ENCODE assay signal across 21 mouse cellular contexts in genomic region chr12:106128944-106129724, GRCm38 (mm10).
A peak's percentile ranks its signal among the peaks of the same experiment; 100 is the strongest.
DNase-seq lines count a peak whose midpoint lies in the region; ATAC-seq lines count a peak whose summit lies in the region.
"Had no signal": no experiment of that assay in that cellular context is flagged by ENCODE, and none has a peak within 500 bp of the region (broad histone marks: within the 10 kb centered on the region; RNA-seq: fewer than 3 reads in every experiment).

No protein-coding gene starts in this region.

- H3K27ac ChIP-seq in hindbrain, embryonic 13.5 days: peak overlapping the region; percentile 89
- no peak overlapping the region for H3K27ac ChIP-seq in hindbrain, embryonic 11.5 days (ENCODE audit: low read depth, low read length)
- peak overlapping the region; percentile 85 for H3K27ac ChIP-seq in hindbrain, embryonic 14.5 days
- H3K27ac ChIP-seq in neural tube, embryonic 12.5 days: peak overlapping the region; percentile 32; the same call in 1 of the 2 replicates
- H3K27ac ChIP-seq in liver, embryonic 11.5 days (ENCODE audit: low read depth, low read length): no peak overlapping the region
- H3K27ac ChIP-seq: left cerebral cortex, adult 2 months; limb, embryonic 10.5 days had no signal

- no peak for DNase-seq in hindbrain, embryonic 11.5 days (ENCODE audit: low spot score)
- DNase-seq in brain, embryonic 18.5 days (ENCODE audit: low read depth, low spot score): peak; percentile 54
- peak; percentile 58 for DNase-seq in hindbrain, embryonic 14.5 days (ENCODE audit: low spot score)
- no peak for DNase-seq in liver, embryonic 11.5 days (ENCODE audit: low spot score)
- no peak for DNase-seq in right cerebral cortex, postnatal 25 days
- DNase-seq: adrenal gland, postnatal 25 days; cerebellum, adult 2 months; heart, postnatal 14 days; kidney, adult 9 months; kidney, postnatal 25 days; lung, adult 18-20 months; lung, postnatal 14 days; thymus, adult 2 months had no signal

- no peaks in the 10 kb centered on the region for H3K27me3 ChIP-seq in hindbrain, embryonic 13.5 days
- H3K27me3 ChIP-seq in hindbrain, embryonic 11.5 days (ENCODE audit: control insufficient read depth, insufficient read depth, low read length): no peaks in the 10 kb centered on the region
- H3K27me3 ChIP-seq in hindbrain, embryonic 14.5 days (ENCODE audit: control insufficient read depth, insufficient read depth, low read length): no peaks in the 10 kb centered on the region
- H3K27me3 ChIP-seq in neural tube, embryonic 12.5 days (replicated peaks): no peaks in the 10 kb centered on the region
- no peaks in the 10 kb centered on the region for H3K27me3 ChIP-seq in liver, embryonic 11.5 days (replicated peaks; ENCODE audit: control insufficient read depth, insufficient read depth, low read length)
- H3K27me3 ChIP-seq: CH12.LX; heart, embryonic 12.5 days; midbrain, embryonic 12.5 days had no signal

- WGBS in hindbrain, embryonic 13.5 days: 52% methylated on average over 23 of the region's 23 CpGs
- 91% methylated on average over 23 of the region's 23 CpGs for WGBS in hindbrain, embryonic 11.5 days
- 54% methylated on average over 23 of the region's 23 CpGs for WGBS in hindbrain, embryonic 14.5 days
- 81% methylated on average over 23 of the region's 23 CpGs for WGBS in neural tube, embryonic 12.5 days
- WGBS in liver, embryonic 11.5 days: 89% methylated on average over 23 of the region's 23 CpGs

- H3K4me2 ChIP-seq in hindbrain, embryonic 13.5 days: no peak overlapping the region
- H3K4me2 ChIP-seq in hindbrain, embryonic 11.5 days (replicated peaks; ENCODE audit: low read depth, low read length): no peak overlapping the region
- no peak overlapping the region for H3K4me2 ChIP-seq in hindbrain, embryonic 14.5 days (replicated peaks)
- H3K4me2 ChIP-seq in neural tube, embryonic 12.5 days (replicated peaks): no peak overlapping the region
- no peak overlapping the region for H3K4me2 ChIP-seq in liver, embryonic 11.5 days
- H3K4me2 ChIP-seq: heart, embryonic 12.5 days; midbrain, embryonic 12.5 days had no signal

- H3K4me1 ChIP-seq in hindbrain, embryonic 13.5 days (replicated peaks): peaks cover 32% of the 10 kb centered on the region
- no peaks in the 10 kb centered on the region for H3K4me1 ChIP-seq in hindbrain, embryonic 11.5 days (replicated peaks; ENCODE audit: control insufficient read depth, insufficient read depth, low read length)
- H3K4me1 ChIP-seq in hindbrain, embryonic 14.5 days (replicated peaks; ENCODE audit: control insufficient read depth, insufficient read depth, low read length): peaks cover 23% of the 10 kb centered on the region
- H3K4me1 ChIP-seq in neural tube, embryonic 12.5 days: peaks cover 8% of the 10 kb centered on the region; the same call in 1 of the 2 replicates
- no peaks in the 10 kb centered on the region for H3K4me1 ChIP-seq in liver, embryonic 11.5 days (replicated peaks; ENCODE audit: control insufficient read depth, insufficient read depth, low read length)
- H3K4me1 ChIP-seq: midbrain, embryonic 12.5 days had no signal

- ATAC-seq in hindbrain, embryonic 13.5 days (ENCODE audit: low FRiP score): peak; percentile 79
- ATAC-seq in hindbrain, embryonic 11.5 days (ENCODE audit: low FRiP score): no peak
- ATAC-seq in hindbrain, embryonic 14.5 days (ENCODE audit: low FRiP score): peak; percentile 61
- ATAC-seq in neural tube, embryonic 12.5 days (ENCODE audit: low FRiP score, low read depth): peak; percentile 75
- no peak for ATAC-seq in liver, embryonic 11.5 days (replicated peaks; ENCODE audit: low FRiP score)
- ATAC-seq: inflammation-experienced regulatory T-cells, adult 6 months had no signal

- no peak overlapping the region for H3K9ac ChIP-seq in hindbrain, embryonic 13.5 days
- no peak overlapping the region for H3K9ac ChIP-seq in hindbrain, embryonic 11.5 days (ENCODE audit: low read depth, low read length)
- H3K9ac ChIP-seq in hindbrain, embryonic 14.5 days: no peak overlapping the region
- H3K9ac ChIP-seq in neural tube, embryonic 12.5 days: no peak overlapping the region
- no peak overlapping the region for H3K9ac ChIP-seq in liver, embryonic 11.5 days (ENCODE audit: low read depth, low read length)
- H3K9ac ChIP-seq: heart, embryonic 12.5 days; midbrain, embryonic 12.5 days had no signal

- no peak overlapping the region for H3K4me3 ChIP-seq in hindbrain, embryonic 13.5 days
- H3K4me3 ChIP-seq in hindbrain, embryonic 11.5 days (ENCODE audit: low read depth, low read length): no peak overlapping the region
- H3K4me3 ChIP-seq in hindbrain, embryonic 14.5 days (replicated peaks; ENCODE audit: low read length): no peak overlapping the region
- H3K4me3 ChIP-seq in neural tube, embryonic 12.5 days: no peak overlapping the region
- no peak overlapping the region for H3K4me3 ChIP-seq in liver, embryonic 11.5 days (ENCODE audit: low read depth, low read length)
- H3K4me3 ChIP-seq: heart, embryonic 12.5 days; left cerebral cortex, adult 2 months; limb, embryonic 10.5 days; midbrain, embryonic 12.5 days had no signal

- no peaks in the 10 kb centered on the region for H3K9me3 ChIP-seq in hindbrain, embryonic 13.5 days
- no peaks in the 10 kb centered on the region for H3K9me3 ChIP-seq in hindbrain, embryonic 11.5 days (ENCODE audit: control insufficient read depth, low read length)
- no peaks in the 10 kb centered on the region for H3K9me3 ChIP-seq in hindbrain, embryonic 14.5 days (ENCODE audit: control insufficient read depth, low read length)
- 0 out of 2 replicates have a peak, but pooled peaks cover 3% of the 10 kb centered on the region for H3K9me3 ChIP-seq in neural tube, embryonic 12.5 days
- 0 out of 2 replicates have a peak, but pooled peaks cover 2% of the 10 kb centered on the region for H3K9me3 ChIP-seq in liver, embryonic 11.5 days (ENCODE audit: control insufficient read depth, low read length)
- H3K9me3 ChIP-seq: limb, embryonic 10.5 days; midbrain, embryonic 12.5 days had no signal

- H3K36me3 ChIP-seq in hindbrain, embryonic 13.5 days: no peaks in the 10 kb centered on the region
- no peaks in the 10 kb centered on the region for H3K36me3 ChIP-seq in hindbrain, embryonic 11.5 days (ENCODE audit: control insufficient read depth, insufficient read depth, low read length)
- no peaks in the 10 kb centered on the region for H3K36me3 ChIP-seq in hindbrain, embryonic 14.5 days (replicated peaks; ENCODE audit: control insufficient read depth, insufficient read depth)
- H3K36me3 ChIP-seq in neural tube, embryonic 12.5 days: no peaks in the 10 kb centered on the region
- no peaks in the 10 kb centered on the region for H3K36me3 ChIP-seq in liver, embryonic 11.5 days (ENCODE audit: control insufficient read depth, insufficient read depth, low read length)
- H3K36me3 ChIP-seq: heart, embryonic 12.5 days; limb, embryonic 10.5 days; midbrain, embryonic 12.5 days had no signal

Comparison
In these comparisons a context has a peak if more than half of its experiments do, and no peak if none do; other contexts are left out.
1. ATAC-seq: peak in hindbrain, embryonic 13.5 days (single experiment), hindbrain, embryonic 14.5 days (single experiment) and neural tube, embryonic 12.5 days (single experiment); none in hindbrain, embryonic 11.5 days (single experiment) and liver, embryonic 11.5 days (single experiment).
2. H3K27ac ChIP-seq: peak in hindbrain, embryonic 13.5 days (single experiment), hindbrain, embryonic 14.5 days (single experiment) and neural tube, embryonic 12.5 days (single experiment); none in hindbrain, embryonic 11.5 days (single experiment) and liver, embryonic 11.5 days (single experiment).
3. DNase-seq: peak in brain, embryonic 18.5 days (single experiment) and hindbrain, embryonic 14.5 days (single experiment); none in hindbrain, embryonic 11.5 days (single experiment), liver, embryonic 11.5 days (single experiment) and right cerebral cortex, postnatal 25 days (single experiment).